Mouse (Mus musculus) left cerebral cortex, adult 2 months (tissue): ENCODE measurements around the gene Ccdc126. TPM values are rescaled to one million over a fixed set of nuclear protein-coding genes. Genes with fewer than 3 reads are reported as not detected.

ENCODE experiments used
- DNase-seq, 2 experiments: peaks; one replicate each; pipeline ENCODE4 v3.0.0; 2021 to 2022; ENCODE audit warnings: low spot score in 2 of 2, mixed read lengths in 1 of 2; ENCODE audit errors: extremely low spot score in 1 of 2
- H3K27ac ChIP-seq: fragments of 200-600 bp; 2 replicates; pipeline ENCODE4 v1.8.1; 2022
- H3K4me3 ChIP-seq: fragments of 200-600 bp; 2 replicates; pipeline ENCODE4 v1.8.1; 2022
- CTCF ChIP-seq: fragments of 200-600 bp; IDR thresholded peaks from 2 replicates; pipeline ENCODE4 v1.8.1; 2022; ENCODE audit warnings: antibody characterized with exemption, mild to moderate bottlenecking, moderate library complexity
- intact Hi-C: fragments of 180-260 bp; cut with DNase I; formaldehyde crosslinking; loops from one replicate; pipeline ENCODE4 v1.15.1; 2025
- total RNA-seq, 2 experiments: library from RNA; stranded (reverse); gene quantifications; 2 replicates each; pipeline ENCODE4 v1.2.3; 2021

Ccdc126 gene
- total RNA-seq, 2 experiments from 2014 or later = 7.9 to 9.0 TPM

DNA sequence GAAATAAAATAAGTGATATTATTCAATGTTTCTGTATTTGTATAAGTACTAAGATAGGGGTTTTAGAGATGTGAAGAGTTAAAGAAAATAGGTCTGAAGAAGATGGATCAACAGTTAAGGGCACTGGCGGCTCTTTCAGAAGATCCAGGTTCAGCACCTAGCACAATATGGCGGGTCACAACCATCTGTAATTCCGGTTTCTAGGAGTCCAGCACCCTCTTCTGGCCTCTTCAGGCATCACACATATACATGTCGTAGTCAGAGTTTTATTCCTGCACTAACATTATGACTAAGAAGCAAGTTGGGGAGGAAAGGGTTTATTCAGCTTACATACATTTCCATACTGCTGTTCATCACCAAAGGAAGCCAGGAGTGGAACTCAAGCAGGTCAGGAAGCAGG is 36.1 kb downstream of the Ccdc126 start:
- no peak overlapping the region for H3K4me3 ChIP-seq
- H3K27ac ChIP-seq = no peak overlapping the region
- intact Hi-C loops = no loop called here
- TF ChIP-seq CTCF = no peak; the same call in 1 of the 2 replicates
- DNase-seq = no peak

DNA sequence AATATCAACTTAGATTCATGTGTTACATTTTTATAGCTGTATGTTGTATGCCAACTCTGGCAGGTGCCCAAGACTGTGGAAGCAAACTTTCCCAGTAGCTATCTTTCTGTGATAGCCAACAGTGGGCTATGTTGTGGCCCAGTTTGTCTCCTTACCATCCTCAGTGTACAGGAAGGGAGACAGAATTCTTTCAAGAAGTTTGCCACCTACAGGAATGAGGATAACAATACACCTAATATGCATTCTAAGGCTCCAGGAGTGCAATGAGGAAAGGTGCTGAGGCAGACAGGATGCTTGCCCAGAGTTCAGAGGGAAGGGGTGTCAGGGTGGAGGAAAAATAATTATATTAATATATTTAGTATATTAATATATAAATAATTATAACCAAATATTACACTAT is 41.3 kb downstream of the Ccdc126 start:
- H3K27ac ChIP-seq = no peak overlapping the region
- DNase-seq = no peak
- intact Hi-C loops = no loop called here
- peak; percentile 36 for TF ChIP-seq CTCF
- H3K4me3 ChIP-seq = no peak overlapping the region

DNA sequence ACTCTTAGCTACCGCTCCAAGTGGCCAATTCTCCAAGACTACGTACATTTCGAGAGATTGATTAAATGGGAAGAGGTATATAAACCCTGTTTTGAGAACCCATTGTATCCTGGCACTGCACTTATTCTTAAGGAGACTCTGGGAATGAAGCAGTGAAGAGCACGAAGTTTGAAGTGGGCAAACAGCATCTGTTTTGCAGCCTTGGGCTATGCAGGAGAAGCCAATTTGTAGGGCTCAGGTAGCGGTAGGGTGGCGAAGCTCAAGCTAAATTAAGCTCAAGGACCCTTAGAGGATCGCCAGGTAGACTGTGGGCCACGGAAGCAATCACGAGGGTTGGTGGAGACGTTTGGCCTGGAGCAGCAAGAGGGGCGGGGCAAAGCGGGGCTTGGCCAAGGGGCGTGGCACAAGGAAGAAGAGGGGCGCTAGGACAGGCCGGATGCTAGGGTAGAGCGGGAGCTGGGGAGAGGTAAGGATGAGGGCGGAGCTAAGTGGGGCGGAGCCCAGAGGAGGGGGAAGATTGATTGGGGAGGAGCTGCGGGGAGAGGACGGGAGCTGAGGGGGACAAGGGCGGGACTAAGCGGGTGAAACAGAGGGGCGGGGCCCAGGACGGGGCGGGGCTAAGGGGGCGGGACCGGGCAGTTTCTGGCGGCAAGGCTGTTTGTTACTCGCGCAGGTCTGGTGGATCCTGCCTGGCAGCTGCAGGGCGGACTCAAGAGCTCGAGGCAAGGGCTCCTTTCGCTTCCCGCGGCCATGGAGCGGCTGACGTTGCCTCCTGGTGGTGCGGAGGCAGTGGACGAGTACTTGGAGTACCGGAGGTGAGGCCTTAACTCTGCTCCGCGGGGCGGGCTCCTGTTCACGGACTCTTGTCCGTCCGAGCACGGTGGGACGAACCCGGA is 48.3 kb downstream of the Ccdc126 start, which contains the start of gene Fam221a:
Gene Fam221a, plus strand, starts transcription at position 581 of the 896 bp plus-strand sequence.
- TF ChIP-seq CTCF = no peak; the same call in 1 of the 2 replicates
- Histone ChIP-seq H3K4me3 (peak within 1 kb of the TSS; percentile 63), H3K27ac (no peak within 1 kb of the TSS)
- intact Hi-C loops = loop anchor here (2.0 kb wide), 1 partner anchor 49 kb away; the partner anchor contains the start of gene Ccdc126
- peak; percentile 54 to 59 for DNase-seq

DNA sequence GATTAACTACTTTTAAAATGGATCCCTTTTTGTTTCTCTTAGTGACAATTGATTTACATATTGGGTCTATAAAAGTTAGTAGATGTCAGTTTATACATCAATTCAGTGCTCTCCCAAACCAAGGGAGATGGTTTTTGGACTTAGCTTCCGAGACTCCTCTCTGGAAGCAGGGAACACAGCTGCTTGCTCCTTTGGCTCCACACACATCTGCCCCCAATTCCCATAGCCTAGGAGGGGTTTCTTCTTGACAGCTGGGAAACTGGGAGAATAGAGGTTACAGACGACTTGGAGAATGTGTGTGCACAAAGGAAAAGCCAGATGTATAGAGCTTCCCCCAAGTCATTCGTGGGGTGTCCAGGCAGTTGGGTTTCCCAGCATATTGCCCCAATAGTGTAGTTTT is 49.1 kb downstream of the Ccdc126 start:
- no peak overlapping the region for H3K27ac ChIP-seq
- no peak for TF ChIP-seq CTCF
- no peak for DNase-seq
- H3K4me3 ChIP-seq = peak overlapping the region; percentile 63
- intact Hi-C loops = no loop called here

DNA sequence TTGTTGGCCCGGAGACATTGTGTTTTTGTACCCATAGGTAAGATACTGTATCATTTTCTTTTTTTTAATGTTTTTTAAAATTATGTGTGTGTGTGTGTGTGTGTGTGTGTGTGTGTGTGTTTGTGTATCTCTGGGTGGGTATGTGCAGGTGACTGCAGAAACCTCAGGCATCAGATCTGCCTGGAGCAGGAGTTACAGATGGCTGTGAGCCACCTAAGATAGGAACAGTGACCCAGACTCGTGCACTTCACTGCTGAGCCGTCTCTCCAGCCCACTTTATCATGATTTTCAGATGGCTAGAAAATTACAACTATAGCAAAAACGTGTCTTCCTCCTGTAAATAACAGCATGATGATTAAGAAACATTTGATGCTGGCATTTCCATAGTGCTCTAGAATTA is 53.6 kb downstream of the Ccdc126 start:
- Histone ChIP-seq H3K4me3 (no peak overlapping the region), H3K27ac (no peak overlapping the region)
- no peak for TF ChIP-seq CTCF
- intact Hi-C loops = no loop called here
- DNase-seq = no peak

GRCm38 (mm10) chr6:49373943-49374342 is 54.9 kb downstream of the Ccdc126 start:
- DNase-seq = no peak
- Histone ChIP-seq H3K4me3 (no peak overlapping the region), H3K27ac (no peak overlapping the region)
- intact Hi-C loops = no loop called here
- TF ChIP-seq CTCF = no peak

DNA sequence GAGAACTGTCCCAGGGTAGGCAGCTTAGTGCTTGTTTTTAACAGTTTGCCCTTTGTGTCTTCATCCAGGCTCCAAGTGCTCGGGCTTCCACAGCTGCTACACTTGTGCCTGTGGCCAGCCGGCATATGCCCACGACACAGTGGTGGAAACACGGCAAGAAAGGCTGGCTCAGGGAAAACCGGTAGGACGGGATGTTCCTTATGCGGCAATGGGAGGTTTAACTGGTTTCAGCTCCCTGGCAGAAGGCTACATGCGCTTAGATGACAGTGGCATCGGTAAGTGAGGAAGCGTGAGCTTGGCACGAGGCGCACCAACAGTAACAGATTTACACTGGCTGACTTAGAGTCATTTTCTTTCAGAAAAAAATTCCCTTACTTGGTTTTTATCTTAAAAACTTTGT is 59.3 kb downstream of the Ccdc126 start:
- DNase-seq = no peak
- no peak for TF ChIP-seq CTCF
- Histone ChIP-seq H3K27ac (no peak overlapping the region), H3K4me3 (no peak overlapping the region)
- intact Hi-C loops = no loop called here

Other genes starting within 250 kb of the Ccdc126 start
- 10 to 100 TPM; 25.9 to 30.6 TPM for gene Malsu1, start 245.5 kb upstream of the Ccdc126 start, total RNA-seq
- gene Igf2bp3, start 104.3 kb upstream of the Ccdc126 start, total RNA-seq = under 1 TPM in 1 of 2 experiments, not detected in 1; 0.35 TPM
- 10 to 100 TPM; 75.5 to 90.0 TPM for gene Tra2a, start 55.2 kb upstream of the Ccdc126 start, total RNA-seq
- gene Fam221a, start 48.5 kb downstream of the Ccdc126 start, total RNA-seq = 1 to 10 TPM; 1.2 to 1.4 TPM
- 1 to 10 TPM; 1.5 to 1.7 TPM for gene Stk31, start 76.3 kb downstream of the Ccdc126 start, total RNA-seq